Mouse (Mus musculus) neural tube, embryonic 11.5 days (tissue): ENCODE data around the gene Rufy3. TPM values are rescaled to one million over a fixed set of nuclear protein-coding genes. Genes with fewer than 3 reads are reported as not detected.

Experiments
- ATAC-seq: fragments of 200-750 bp; cut with Nextera tagmentation; 2 replicates; pipeline ENCODE4 v1.8.0; 2017; ENCODE audit warnings: moderate number of reproducible peaks, mild to moderate bottlenecking, moderate TSS enrichment, moderate library complexity; ENCODE audit not compliant: insufficient read depth, low FRiP score, low TSS enrichment
- DNase-seq: peaks from one replicate; pipeline ENCODE4 v3.0.0-alpha.2; 2015; ENCODE audit warnings: low spot score
- H3K27ac ChIP-seq: fragments of 300-500 bp; sonication (generic); 2 replicates; pipeline ENCODE4 v1.5.1; 2014; ENCODE audit warnings: low read depth, mild to moderate bottlenecking, low read length
- H3K27me3 ChIP-seq: fragments of 300-500 bp; sonication (generic); 2 replicates; pipeline ENCODE4 v1.6.1; 2014; ENCODE audit warnings: mild to moderate bottlenecking, low read length, mixed read lengths; ENCODE audit not compliant: control insufficient read depth, insufficient read depth
- H3K36me3 ChIP-seq: fragments of 300-500 bp; sonication (generic); 2 replicates; pipeline ENCODE4 v1.6.1; 2014; ENCODE audit warnings: mild to moderate bottlenecking, low read length, moderate library complexity, mixed read lengths; ENCODE audit not compliant: control insufficient read depth, insufficient read depth
- H3K4me1 ChIP-seq: fragments of 300-500 bp; sonication (generic); 2 replicates; pipeline ENCODE4 v1.6.1; 2014; ENCODE audit warnings: low read length, mixed read lengths; ENCODE audit not compliant: control insufficient read depth, insufficient read depth
- H3K4me2 ChIP-seq: fragments of 300-500 bp; sonication (generic); 2 replicates; pipeline ENCODE4 v1.6.1; 2014; ENCODE audit warnings: low read depth, mild to moderate bottlenecking, moderate library complexity
- H3K4me3 ChIP-seq: fragments of 300-500 bp; sonication (generic); 2 replicates; pipeline ENCODE4 v1.5.1; 2014; ENCODE audit warnings: low read depth, low read length
- H3K9ac ChIP-seq: fragments of 300-500 bp; sonication (generic); 2 replicates; pipeline ENCODE4 v1.6.1; 2014; ENCODE audit warnings: mild to moderate bottlenecking, low read length
- H3K9me3 ChIP-seq: fragments of 300-500 bp; sonication (generic); 2 replicates; pipeline ENCODE4 v1.6.1; 2016; ENCODE audit warnings: low read length; ENCODE audit not compliant: control insufficient read depth
- WGBS: fragments of 180-500 bp; shearing (Covaris S2); extraction: QIAGEN DNeasy Blood & Tissue Kit; methylation state at CpG from one replicate; pipeline ENCODE4 v1.1.7; 2014; 5-methylcytosine and 5-hydroxymethylcytosine counted together
- polyA plus RNA-seq: library from polyadenylated mRNA; unstranded; fragments of >200 nt; fragmentation: Nextera tagmentation; extraction: Ambion mirVana; gene quantifications from 2 replicates; pipeline ENCODE4 v1.2.1, GENCODE M21; 2014

Rufy3 gene
- polyA plus RNA-seq, 1 experiment from 2014 or later, result 134 TPM

GRCm38 (mm10) chr5:88602713-88603112, 37.9 kb downstream of the Rufy3 start:
- Histone ChIP-seq H3K4me2 (no peak overlapping the region), H3K4me3 (no peak overlapping the region), H3K9me3 (no peaks in the 10 kb centered on the region), H3K27me3 (no peaks in the 10 kb centered on the region), H3K27ac (no peak overlapping the region), H3K9ac (no peak overlapping the region), H3K4me1 (no peaks in the 10 kb centered on the region), H3K36me3 (no peaks in the 10 kb centered on the region)
- 76% methylated on average over 3 of the region's 3 CpGs for whole genome bisulfite sequencing
- ATAC-seq (no peak), DNase-seq (no peak)

GRCm38 (mm10) chr5:88604046-88604445, 39.2 kb downstream of the Rufy3 start:
- Histone ChIP-seq H3K9ac (no peak overlapping the region), H3K4me2 (no peak overlapping the region), H3K9me3 (no peaks in the 10 kb centered on the region), H3K27me3 (no peaks in the 10 kb centered on the region), H3K27ac (no peak overlapping the region), H3K4me3 (no peak overlapping the region), H3K36me3 (no peaks in the 10 kb centered on the region), H3K4me1 (no peaks in the 10 kb centered on the region)
- 94% methylated on average over 3 of the region's 3 CpGs for WGBS
- no peak for DNase-seq
- no peak for ATAC-seq

- H3K4me1 ChIP-seq, result no peaks in the 10 kb centered on the region
- H3K9ac ChIP-seq, result no peak overlapping the region
- DNase-seq (no peak), ATAC-seq (no peak; the same call in 1 of the 2 replicates)
- no peaks in the 10 kb centered on the region for H3K9me3 ChIP-seq
- H3K4me3 ChIP-seq, result no peak overlapping the region
- WGBS, result 92% methylated on average over 7 of the region's 7 CpGs
- no peak overlapping the region for H3K4me2 ChIP-seq
- H3K27ac ChIP-seq, result no peak overlapping the region
- no peaks in the 10 kb centered on the region for H3K36me3 ChIP-seq
- no peaks in the 10 kb centered on the region for H3K27me3 ChIP-seq
These were observed 40.0 kb downstream of the Rufy3 start for GRCm38 (mm10) chr5:88604641-88605358.

GRCm38 (mm10) chr5:88614129-88614528, 49.3 kb downstream of the Rufy3 start:
- no peak overlapping the region for H3K4me2 ChIP-seq
- no peaks in the 10 kb centered on the region for H3K9me3 ChIP-seq
- WGBS, result 93% methylated on average over 1 of the region's 1 CpGs
- no peak for ATAC-seq
- no peak overlapping the region for H3K27ac ChIP-seq
- H3K36me3 ChIP-seq, result no peaks in the 10 kb centered on the region
- no peak overlapping the region for H3K4me3 ChIP-seq
- no peaks in the 10 kb centered on the region for H3K27me3 ChIP-seq
- no peak for DNase-seq
- H3K4me1 ChIP-seq, result no peaks in the 10 kb centered on the region
- H3K9ac ChIP-seq, result no peak overlapping the region

GRCm38 (mm10) chr5:88616988-88617387, 52.1 kb downstream of the Rufy3 start:
- H3K4me1 ChIP-seq, result no peaks in the 10 kb centered on the region
- no peaks in the 10 kb centered on the region for H3K9me3 ChIP-seq
- H3K4me3 ChIP-seq, result no peak overlapping the region
- no peaks in the 10 kb centered on the region for H3K27me3 ChIP-seq
- no peak overlapping the region for H3K9ac ChIP-seq
- H3K27ac ChIP-seq, result no peak overlapping the region
- H3K4me2 ChIP-seq, result no peak overlapping the region
- no peak for ATAC-seq
- peaks cover 3% of the 10 kb centered on the region; the same call in 1 of the 2 replicates for H3K36me3 ChIP-seq
- WGBS, result 91% methylated on average over 4 of the region's 4 CpGs
- no peak for DNase-seq

- 80% methylated on average over 4 of the region's 4 CpGs for WGBS
- no peaks in the 10 kb centered on the region for H3K9me3 ChIP-seq
- no peak overlapping the region for H3K27ac ChIP-seq
- DNase-seq (no peak), ATAC-seq (no peak)
- H3K4me1 ChIP-seq, result no peaks in the 10 kb centered on the region
- H3K4me2 ChIP-seq, result no peak overlapping the region
- no peaks in the 10 kb centered on the region for H3K27me3 ChIP-seq
- peaks cover 10% of the 10 kb centered on the region; the same call in 1 of the 2 replicates for H3K36me3 ChIP-seq
- H3K4me3 ChIP-seq, result no peak overlapping the region
- no peak overlapping the region for H3K9ac ChIP-seq
These were observed 62.7 kb downstream of the Rufy3 start for GRCm38 (mm10) chr5:88627545-88627944.

- DNase-seq (no peak), ATAC-seq (no peak)
- Histone ChIP-seq H3K27me3 (no peaks in the 10 kb centered on the region), H3K27ac (no peak overlapping the region), H3K36me3 (peaks cover 10% of the 10 kb centered on the region; the same call in 1 of the 2 replicates), H3K9me3 (no peaks in the 10 kb centered on the region), H3K9ac (no peak overlapping the region), H3K4me2 (no peak overlapping the region), H3K4me1 (no peaks in the 10 kb centered on the region), H3K4me3 (no peak overlapping the region)
- WGBS, result 68% methylated on average over 11 of the region's 11 CpGs
These were observed 64.3 kb downstream of the Rufy3 start for GRCm38 (mm10) chr5:88629125-88629524.

GRCm38 (mm10) chr5:88629987-88630386, 65.1 kb downstream of the Rufy3 start:
- Histone ChIP-seq H3K9me3 (no peaks in the 10 kb centered on the region), H3K9ac (no peak overlapping the region), H3K4me1 (no peaks in the 10 kb centered on the region), H3K4me3 (no peak overlapping the region), H3K27ac (no peak overlapping the region), H3K4me2 (no peak overlapping the region), H3K36me3 (peaks cover 10% of the 10 kb centered on the region; the same call in 1 of the 2 replicates), H3K27me3 (no peaks in the 10 kb centered on the region)
- WGBS, result 90% methylated on average over 8 of the region's 8 CpGs
- DNase-seq (no peak), ATAC-seq (no peak)

GRCm38 (mm10) chr5:88630883-88631282, 66.0 kb downstream of the Rufy3 start:
- Histone ChIP-seq H3K36me3 (peaks cover 12% of the 10 kb centered on the region; the same call in 1 of the 2 replicates), H3K4me3 (no peak overlapping the region), H3K4me1 (no peaks in the 10 kb centered on the region), H3K27ac (no peak overlapping the region), H3K4me2 (no peak overlapping the region), H3K9me3 (no peaks in the 10 kb centered on the region), H3K27me3 (no peaks in the 10 kb centered on the region), H3K9ac (no peak overlapping the region)
- 80% methylated on average over 3 of the region's 3 CpGs for WGBS
- DNase-seq (no peak), ATAC-seq (no peak)
